Mouse (Mus musculus) retina, postnatal 1 day (tissue): ENCODE measurements at regions not wholly inside any gene's neighbourhood (a gene's known extent, or its start where the extent isn't known, plus 50 kb on each side); places are given as distances from the start of the nearest gene placed in this dataset.

ENCODE experiments used
- DNase-seq: peaks from one replicate; pipeline ENCODE4 v3.0.0-alpha.2; 2012

DNA sequence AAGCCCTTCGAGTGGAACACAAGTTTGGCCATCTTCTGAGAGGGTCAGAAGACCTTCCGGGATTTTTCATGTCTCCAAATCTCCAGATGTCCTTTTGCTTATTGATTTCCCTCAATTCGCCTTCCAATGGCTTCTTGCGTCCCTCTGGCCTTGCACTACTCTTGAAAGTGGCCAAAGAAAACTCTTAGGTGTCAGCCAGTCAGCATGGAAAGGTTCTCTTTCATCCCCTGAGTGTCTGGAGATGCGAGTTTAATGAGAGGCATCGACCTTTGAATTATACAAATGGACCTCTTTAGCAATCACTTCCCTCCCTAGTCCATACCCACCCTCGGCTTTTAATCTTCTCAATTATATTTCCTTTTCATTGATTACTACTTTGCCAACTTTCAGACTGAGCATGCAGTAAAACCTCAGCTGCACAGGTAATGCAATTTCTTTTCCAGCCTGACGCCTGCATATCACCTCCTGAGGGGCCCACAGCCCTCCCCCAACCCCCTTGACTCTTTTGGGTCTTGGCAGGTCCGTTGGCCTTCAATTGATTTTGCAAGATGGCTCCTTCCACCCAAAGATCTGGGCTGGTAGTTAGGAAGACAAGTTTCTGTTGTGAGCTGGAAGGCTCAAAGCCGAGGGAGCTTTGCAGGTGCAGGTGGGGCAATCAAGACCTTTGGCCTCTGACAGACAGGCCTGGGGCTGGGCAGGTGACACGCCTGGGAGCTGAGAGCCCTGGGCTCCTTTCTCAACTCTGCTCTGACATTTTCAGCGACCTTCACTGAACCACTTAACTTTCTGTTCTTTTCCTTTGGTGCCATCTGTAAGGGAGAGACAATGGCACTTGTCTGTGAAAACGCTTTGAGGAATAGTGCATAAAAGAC is 461.8 kb downstream of the Ccdc171 start:
- DNase-seq = no peak

DNA sequence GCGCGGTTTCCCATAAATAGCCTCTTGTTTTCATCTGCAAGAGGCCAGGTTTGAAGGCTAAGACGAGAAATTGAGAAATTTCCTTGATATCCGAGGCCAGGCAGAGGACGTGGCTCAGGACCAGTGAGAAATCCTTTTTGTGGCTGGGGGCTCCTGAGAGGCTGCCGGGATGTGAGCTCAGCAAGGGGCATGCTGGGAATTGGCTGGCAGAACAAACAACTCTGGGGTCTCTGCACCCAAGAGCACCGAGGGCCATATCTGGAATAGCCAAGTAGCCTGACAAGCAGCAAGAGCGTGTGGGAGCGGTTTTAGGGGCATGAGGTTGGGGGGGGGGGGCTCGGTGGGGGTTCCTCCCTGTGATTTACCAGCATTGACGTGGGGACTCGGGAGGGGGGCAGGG is 462.5 kb downstream of the Ccdc171 start:
- no peak for DNase-seq

DNA sequence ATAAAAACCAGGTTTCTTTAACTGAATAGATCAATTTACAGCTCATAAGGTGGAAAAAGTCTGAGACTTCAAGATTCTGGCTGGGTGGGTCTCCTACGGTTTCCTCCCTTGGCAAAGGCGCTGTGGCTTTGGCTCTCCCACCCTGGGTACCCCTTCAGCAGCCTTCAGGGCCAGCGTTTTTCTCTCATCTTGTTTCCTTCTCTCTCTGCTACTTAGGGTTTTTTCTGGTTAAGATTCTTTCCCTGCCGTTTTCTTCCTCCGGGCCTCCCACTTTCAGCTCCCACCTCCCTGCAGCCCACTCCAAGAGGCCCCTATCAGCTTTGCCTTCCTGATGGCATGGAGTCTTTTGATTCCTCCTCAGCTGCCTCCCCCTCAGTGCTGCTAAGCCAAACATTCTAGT is 463.0 kb downstream of the Ccdc171 start:
- DNase-seq = no peak

DNA sequence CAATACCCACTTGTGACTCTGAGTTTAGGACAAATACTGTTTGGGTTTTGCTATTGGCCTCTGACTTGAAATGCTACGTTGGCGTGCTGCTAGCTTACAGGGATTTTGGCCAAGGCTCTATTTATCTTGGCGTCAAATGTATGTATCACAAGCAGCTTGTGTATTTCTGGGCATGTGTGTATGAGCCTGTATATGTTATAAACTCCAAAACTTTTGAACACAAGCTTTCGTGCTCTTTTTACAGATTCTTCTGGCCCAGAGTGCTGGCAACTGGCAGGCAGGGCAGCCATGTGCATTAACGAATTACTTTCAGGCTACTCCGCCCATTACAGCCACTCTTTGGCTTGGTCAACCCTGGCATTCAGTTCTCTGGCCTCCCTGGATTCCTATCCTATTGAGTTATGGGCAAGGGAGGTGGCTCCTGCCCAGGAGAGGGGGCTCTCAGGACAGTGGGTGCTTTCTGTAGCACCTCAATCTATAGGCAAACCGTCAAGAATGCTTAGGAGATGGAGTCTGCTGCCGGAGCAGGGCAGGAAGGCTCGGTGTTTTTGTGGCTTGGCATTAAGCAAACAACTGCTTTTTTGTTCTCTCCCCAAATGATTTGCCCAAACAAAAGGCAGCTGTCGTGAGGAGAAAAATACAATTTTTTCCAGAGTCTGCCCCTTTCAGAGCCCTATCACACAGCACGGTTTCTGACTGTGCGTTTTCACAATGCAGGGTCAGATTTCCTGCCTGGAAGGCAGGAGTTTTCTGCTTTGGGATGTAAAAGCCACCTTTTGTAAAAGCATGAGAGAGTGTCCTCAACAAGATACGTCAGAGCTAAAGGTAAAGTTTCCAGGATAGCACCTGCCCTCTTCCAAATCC is 465.0 kb downstream of the Ccdc171 start:
- no peak for DNase-seq

DNA sequence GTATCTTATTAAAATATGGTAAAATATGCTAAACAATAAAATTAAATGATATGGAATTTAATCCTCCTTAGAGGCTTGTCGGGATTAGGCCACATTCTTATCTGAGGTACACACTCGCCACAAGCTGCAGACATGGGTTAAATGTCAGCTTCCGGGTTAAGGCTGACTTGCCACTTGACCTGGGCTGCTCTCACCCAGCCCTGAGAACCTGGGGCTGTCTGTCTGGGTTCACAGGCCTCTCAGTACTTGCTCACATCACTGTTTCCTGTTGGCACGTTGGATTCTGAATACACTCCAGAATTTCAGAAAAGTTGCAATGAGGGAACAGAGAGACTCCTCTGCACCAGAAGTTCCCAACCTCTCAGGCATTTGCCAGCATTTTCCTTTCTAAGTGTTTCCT is 465.9 kb downstream of the Ccdc171 start:
- no peak for DNase-seq

DNA sequence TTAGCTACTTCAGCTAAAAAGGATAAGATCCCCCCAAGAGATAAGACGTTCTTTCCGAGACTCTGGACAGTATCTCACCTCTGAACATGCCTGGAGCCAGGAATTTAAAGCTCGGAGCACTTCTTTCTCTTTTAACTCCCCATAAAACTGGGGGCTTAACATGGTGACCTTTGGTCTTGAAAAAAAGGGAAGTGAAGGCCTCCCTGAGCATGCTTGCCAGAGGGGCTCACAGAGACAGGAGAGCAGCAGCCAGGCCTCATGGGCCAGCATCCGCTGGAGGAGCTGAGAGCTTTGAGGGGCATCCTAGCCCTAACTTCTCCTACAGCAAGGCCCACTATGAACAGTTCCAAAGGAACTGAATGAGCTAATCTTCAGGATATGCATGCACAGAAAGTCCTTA is 471.7 kb downstream of the Ccdc171 start:
- no peak for DNase-seq

DNA sequence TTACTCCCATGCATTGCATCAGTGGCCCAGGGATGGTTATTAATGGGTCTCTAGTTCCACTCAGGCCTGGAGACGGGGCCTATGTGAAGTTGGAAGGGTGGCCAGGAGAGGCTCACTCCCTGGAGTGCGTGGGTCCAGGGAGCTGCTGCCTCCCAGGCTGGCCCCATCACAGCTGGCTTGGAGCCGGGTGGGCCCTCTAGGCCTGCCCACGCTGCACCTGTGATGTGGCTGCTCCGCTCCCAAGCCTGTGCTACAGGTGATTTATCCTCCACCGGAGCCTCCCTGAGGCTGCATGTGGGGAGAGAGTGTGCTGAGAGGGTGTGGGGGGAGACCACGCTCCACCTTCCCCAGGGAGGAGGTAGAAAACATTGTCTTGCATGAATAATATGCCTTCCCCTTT is 476.3 kb downstream of the Ccdc171 start:
- no peak for DNase-seq

GRCm38 (mm10) chr4:84004055-84004778 is 478.9 kb downstream of the Ccdc171 start:
- DNase-seq = no peak

- peak; percentile 12 for DNase-seq
Observed at GRCm38 (mm10) chr4:84004786-84005382, 479.5 kb downstream of the Ccdc171 start.

GRCm38 (mm10) chr4:84011941-84012340 is 486.6 kb downstream of the Ccdc171 start:
- no peak for DNase-seq

DNA sequence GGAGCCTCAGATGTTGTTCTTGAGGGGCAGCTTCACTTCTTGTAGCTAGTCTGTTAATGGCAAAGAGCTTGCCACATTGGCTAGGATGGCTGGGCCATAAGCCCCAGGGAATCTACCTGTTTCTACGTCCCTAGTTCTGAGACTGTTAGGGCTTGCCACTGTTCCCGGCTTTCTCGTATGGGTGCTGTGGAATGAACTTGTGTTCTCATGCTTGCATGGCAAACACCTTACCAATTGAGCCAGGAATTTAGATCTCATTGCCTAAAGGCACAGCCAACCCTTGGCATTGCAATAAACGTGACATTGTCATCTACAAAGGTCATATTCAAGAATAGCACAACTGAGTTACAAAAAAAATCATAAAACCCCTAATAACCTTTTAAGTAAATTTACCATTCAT is 489.8 kb downstream of the Ccdc171 start:
- no peak for DNase-seq

GRCm38 (mm10) chr4:84015552-84016169 is 490.3 kb downstream of the Ccdc171 start:
- DNase-seq = no peak

DNA sequence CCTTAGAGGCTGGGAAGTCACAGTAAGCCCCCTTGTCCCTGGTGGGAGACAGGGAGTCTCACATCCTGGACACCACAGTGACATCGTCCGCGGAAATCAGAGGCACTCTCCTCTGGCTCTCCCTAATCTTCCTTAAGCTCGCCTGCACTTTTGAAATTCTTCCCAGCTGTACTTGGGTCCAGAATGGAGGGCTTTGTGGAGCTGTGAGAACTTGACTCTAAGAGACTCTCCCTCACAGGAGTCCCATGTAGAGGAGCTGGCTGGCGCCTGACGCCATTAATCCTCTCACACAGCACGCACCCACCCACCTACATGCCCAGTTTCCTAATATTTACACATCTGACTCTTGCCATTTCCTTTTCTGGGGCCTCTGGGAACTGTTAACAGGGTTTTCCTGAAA is 492.8 kb downstream of the Ccdc171 start:
- no peak for DNase-seq

DNA sequence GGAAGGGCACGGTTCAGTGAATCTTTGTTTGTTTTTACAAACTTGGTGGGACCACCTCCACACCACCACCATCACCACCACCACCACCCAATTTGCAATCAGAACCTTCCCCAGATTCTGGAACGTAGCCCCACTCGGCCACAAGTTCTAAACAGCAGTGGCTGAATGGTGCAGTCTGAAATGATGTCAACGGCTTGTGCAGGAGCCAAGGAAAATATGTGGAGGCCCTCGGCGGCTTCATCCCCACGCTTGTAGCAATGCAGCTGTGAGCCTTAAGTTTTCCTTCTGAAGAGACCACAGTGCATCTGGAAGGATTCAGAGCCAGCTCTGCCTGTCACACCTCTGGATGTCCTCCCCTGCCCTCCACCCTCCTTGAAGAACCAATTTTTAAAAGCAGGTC is 493.4 kb downstream of the Ccdc171 start:
- DNase-seq = no peak

- DNase-seq = no peak
Observed at GRCm38 (mm10) chr4:84019500-84020255, 494.3 kb downstream of the Ccdc171 start.

DNA sequence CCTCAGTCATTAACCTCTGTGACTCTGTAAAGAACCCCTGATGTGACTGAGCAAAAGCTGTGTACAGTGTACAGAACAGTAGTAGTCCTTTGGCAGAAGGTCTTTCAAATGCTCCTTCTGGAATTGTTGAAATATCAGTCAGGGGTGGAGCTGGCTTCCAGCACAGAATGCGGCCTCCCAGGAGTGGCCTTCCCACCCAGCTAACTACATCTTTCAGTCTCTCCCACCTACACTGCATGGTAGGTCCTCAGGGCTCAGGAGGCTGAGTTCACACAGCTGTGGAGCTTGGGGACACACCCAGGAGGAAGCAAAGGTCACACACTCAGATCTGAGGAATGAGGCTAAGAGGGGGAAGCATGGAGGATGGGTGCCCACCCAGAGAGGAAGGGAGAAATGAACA is 495.3 kb downstream of the Ccdc171 start:
- no peak for DNase-seq

- no peak for DNase-seq
Observed at GRCm38 (mm10) chr4:84022323-84022722, 497.0 kb downstream of the Ccdc171 start.

- no peak for DNase-seq
Observed at GRCm38 (mm10) chr4:84026144-84026543, 500.8 kb downstream of the Ccdc171 start.

GRCm38 (mm10) chr4:84028120-84028519 is 502.8 kb downstream of the Ccdc171 start:
- no peak for DNase-seq

GRCm38 (mm10) chr4:84030916-84031315 is 505.6 kb downstream of the Ccdc171 start:
- no peak for DNase-seq

DNA sequence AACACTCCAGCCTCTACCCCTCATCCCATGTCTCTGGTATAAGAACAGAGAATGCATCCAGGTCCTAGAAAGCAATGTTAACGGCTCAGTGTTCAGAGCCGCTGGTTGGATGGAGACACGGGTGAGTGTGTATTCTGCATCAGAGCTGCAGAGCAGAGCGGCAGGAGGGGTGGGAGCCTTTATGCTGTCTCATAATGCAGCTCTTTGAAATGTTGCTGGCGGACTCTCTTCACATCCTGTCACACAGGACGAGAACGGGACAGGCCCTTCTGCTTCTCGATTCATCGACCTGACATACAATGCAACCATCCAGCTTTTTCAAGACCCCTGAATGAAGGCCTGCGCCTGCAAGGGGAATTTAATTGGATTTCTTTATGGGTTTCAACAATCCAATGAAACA is 507.2 kb downstream of the Ccdc171 start:
- peak; percentile 19 for DNase-seq

DNA sequence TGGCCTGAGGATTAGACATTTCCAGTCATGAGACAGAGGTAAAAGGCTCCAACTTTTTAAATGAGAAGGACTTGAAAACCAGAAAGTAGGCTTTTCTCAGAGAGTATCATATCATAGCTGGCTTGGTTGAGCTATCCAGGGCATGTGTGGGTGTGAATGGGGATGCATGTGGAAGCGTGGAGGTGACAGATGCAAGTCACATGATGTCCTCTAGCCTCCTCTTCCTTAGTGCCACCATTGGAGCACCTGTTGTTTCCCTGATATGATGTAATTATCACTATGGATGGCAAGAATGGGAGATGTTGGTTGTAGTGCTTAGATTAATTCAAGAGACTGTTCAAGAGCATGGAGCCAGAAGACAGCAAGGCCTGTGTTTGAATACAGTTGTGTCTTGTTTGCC is 510.0 kb downstream of the Ccdc171 start:
- no peak for DNase-seq
